Mouse (Mus musculus) liver, embryonic 14.5 days (tissue): ENCODE measurements around the gene Zfp61.

ENCODE experiments used
- CTCF ChIP-seq: IDR thresholded peaks from 2 replicates; pipeline ENCODE4 v1.5.1; 2016; ENCODE audit warnings: antibody characterized with exemption, low read depth, control low read depth
- EP300 ChIP-seq: IDR thresholded peaks from 2 replicates; pipeline ENCODE4 v1.6.1; 2016; ENCODE audit warnings: antibody characterized with exemption, low read depth

GRCm38 (mm10) chr7:24327281-24327975 is 26.4 kb upstream of the Zfp61 start:
- TF ChIP-seq EP300, result no peak
- TF ChIP-seq CTCF, result no peak
